Mouse (Mus musculus) heart, postnatal 0 days (tissue): ENCODE results near the gene Men1. TPM values are rescaled to one million over a fixed set of nuclear protein-coding genes. Genes with fewer than 3 reads are reported as not detected.

Experiments
- ATAC-seq: fragments of 200-750 bp; cut with Nextera tagmentation; 2 replicates; pipeline ENCODE4 v1.8.0; 2017; ENCODE audit warnings: low read depth, moderate number of reproducible peaks, moderate library complexity; ENCODE audit not compliant: insufficient read depth
- DNase-seq: peaks from one replicate; pipeline ENCODE4 v3.0.0-alpha.2; 2016; ENCODE audit warnings: low spot score
- H3K27ac ChIP-seq: fragments of 300-500 bp; sonication (generic); 2 replicates; pipeline ENCODE4 v1.5.1; 2014; ENCODE audit warnings: low read depth, mild to moderate bottlenecking
- H3K27me3 ChIP-seq: fragments of 300-500 bp; sonication (generic); 2 replicates; pipeline ENCODE4 v1.6.1; 2014; ENCODE audit warnings: low read length, mixed read lengths; ENCODE audit not compliant: control insufficient read depth, insufficient read depth
- H3K36me3 ChIP-seq: fragments of 300-500 bp; sonication (generic); replicated peaks from 2 replicates; pipeline ENCODE4 v1.6.1; 2014; ENCODE audit warnings: low read length, mixed read lengths; ENCODE audit not compliant: control insufficient read depth, insufficient read depth
- H3K4me1 ChIP-seq: fragments of 300-500 bp; sonication (generic); 2 replicates; pipeline ENCODE4 v1.6.1; 2014; ENCODE audit warnings: antibody characterized with exemption; ENCODE audit not compliant: control insufficient read depth, insufficient read depth
- H3K4me2 ChIP-seq: fragments of 300-500 bp; sonication (generic); 2 replicates; pipeline ENCODE4 v1.6.1; 2014; ENCODE audit warnings: low read depth, mild to moderate bottlenecking, low read length, moderate library complexity
- H3K4me3 ChIP-seq: fragments of 300-500 bp; sonication (generic); 2 replicates; pipeline ENCODE4 v1.5.1; 2014; ENCODE audit warnings: low read depth, low read length
- H3K9ac ChIP-seq: fragments of 300-500 bp; sonication (generic); replicated peaks from 2 replicates; pipeline ENCODE4 v1.6.1; 2014; ENCODE audit warnings: low read depth, low read length, mixed read lengths
- H3K9me3 ChIP-seq: fragments of 300-500 bp; sonication (generic); replicated peaks from 2 replicates; pipeline ENCODE4 v1.6.1; 2016; ENCODE audit warnings: low read length; ENCODE audit not compliant: control insufficient read depth
- CTCF ChIP-seq: IDR thresholded peaks from 2 replicates; pipeline ENCODE4 v1.5.1; 2016; ENCODE audit warnings: antibody characterized with exemption, control low read depth, low read depth
- EP300 ChIP-seq: IDR thresholded peaks from 2 replicates; pipeline ENCODE4 v1.6.1; 2016; ENCODE audit warnings: antibody characterized with exemption, low read depth
- WGBS: fragments of 180-500 bp; shearing (Covaris S2); extraction: QIAGEN DNeasy Blood & Tissue Kit; methylation state at CpG from one replicate; pipeline ENCODE4 v1.1.7; 2014; 5-methylcytosine and 5-hydroxymethylcytosine counted together
- polyA plus RNA-seq: library from polyadenylated mRNA; unstranded; fragments of >200 nt; fragmentation: Nextera tagmentation; extraction: Ambion mirVana; gene quantifications from 2 replicates; pipeline ENCODE4 v1.2.1, GENCODE M21; 2015
- total RNA-seq: library from RNA; depleted of rRNA; stranded (reverse); fragments of >200 nt; gene quantifications from 2 replicates; pipeline ENCODE4 v1.2.3, GENCODE M21; 2014; ENCODE audit warnings: low replicate concordance

Gene Men1
- total and polyA plus RNA-seq, 2 experiments from 2014 or later, result 20.3 to 46.5 TPM

- no peak overlapping the region for H3K4me3 ChIP-seq
- H3K9ac ChIP-seq, result no peak overlapping the region
- DNase-seq (peak; percentile 31), ATAC-seq (peak; percentile 32; the same call in 1 of the 2 replicates)
- H3K27me3 ChIP-seq, result no peaks in the 10 kb centered on the region
- WGBS, result 46% methylated on average over 14 of the region's 14 CpGs
- no peaks in the 10 kb centered on the region for H3K4me1 ChIP-seq
- H3K36me3 ChIP-seq, result peaks cover 31% of the 10 kb centered on the region
- H3K4me2 ChIP-seq, result no peak overlapping the region
- H3K27ac ChIP-seq, result peak overlapping the region; percentile 32; the same call in 1 of the 2 replicates
- no peaks in the 10 kb centered on the region for H3K9me3 ChIP-seq
- TF ChIP-seq CTCF, result no peak
- TF ChIP-seq EP300, result no peak
These were observed 14.6 kb downstream of the Men1 start for GRCm38 (mm10) chr19:6349215-6349983.

GRCm38 (mm10) chr19:6351431-6352106 is 16.8 kb downstream of the Men1 start:
- TF ChIP-seq EP300 (no peak), CTCF (no peak)
- Histone ChIP-seq H3K4me2 (no peak overlapping the region), H3K9ac (no peak overlapping the region), H3K9me3 (no peaks in the 10 kb centered on the region), H3K27me3 (no peaks in the 10 kb centered on the region), H3K36me3 (peaks cover 13% of the 10 kb centered on the region; the same call in 1 of the 2 replicates), H3K4me3 (no peak overlapping the region), H3K4me1 (no peaks in the 10 kb centered on the region), H3K27ac (no peak overlapping the region)
- 50% methylated on average over 14 of the region's 14 CpGs for WGBS
- DNase-seq (no peak), ATAC-seq (no peak)

GRCm38 (mm10) chr19:6352107-6352505 is 17.3 kb downstream of the Men1 start:
- Histone ChIP-seq H3K9me3 (no peaks in the 10 kb centered on the region), H3K9ac (no peak overlapping the region), H3K36me3 (peaks cover 9% of the 10 kb centered on the region; the same call in 1 of the 2 replicates), H3K4me3 (no peak overlapping the region), H3K4me2 (no peak overlapping the region), H3K27me3 (no peaks in the 10 kb centered on the region), H3K4me1 (no peaks in the 10 kb centered on the region), H3K27ac (no peak overlapping the region)
- ATAC-seq, result no peak
- no peak for DNase-seq
- TF ChIP-seq CTCF (no peak), EP300 (no peak)
- WGBS, result 85% methylated on average over 2 of the region's 2 CpGs

GRCm38 (mm10) chr19:6354030-6354429 is 19.3 kb downstream of the Men1 start:
- Histone ChIP-seq H3K4me2 (no peak overlapping the region), H3K4me3 (no peak overlapping the region), H3K36me3 (peaks cover 8% of the 10 kb centered on the region; the same call in 1 of the 2 replicates), H3K9ac (no peak overlapping the region), H3K27ac (no peak overlapping the region), H3K4me1 (no peaks in the 10 kb centered on the region), H3K27me3 (no peaks in the 10 kb centered on the region), H3K9me3 (no peaks in the 10 kb centered on the region)
- ATAC-seq (no peak), DNase-seq (no peak)
- WGBS, result 62% methylated on average over 7 of the region's 7 CpGs
- no peak for TF ChIP-seq CTCF
- no peak for TF ChIP-seq EP300

GRCm38 (mm10) chr19:6361291-6361690 is 26.5 kb downstream of the Men1 start:
- no peak for DNase-seq
- H3K36me3 ChIP-seq, result peaks cover 14% of the 10 kb centered on the region
- 86% methylated on average over 3 of the region's 3 CpGs for WGBS
- no peak overlapping the region for H3K4me3 ChIP-seq
- no peak for ATAC-seq
- H3K9ac ChIP-seq, result no peak overlapping the region
- H3K27ac ChIP-seq, result no peak overlapping the region
- no peaks in the 10 kb centered on the region for H3K27me3 ChIP-seq
- peaks cover 18% of the 10 kb centered on the region for H3K4me1 ChIP-seq
- TF ChIP-seq CTCF (no peak), EP300 (no peak)
- H3K9me3 ChIP-seq, result no peaks in the 10 kb centered on the region
- no peak overlapping the region for H3K4me2 ChIP-seq
